Mouse (Mus musculus) heart, postnatal 0 days (tissue): ENCODE results near the gene Eif3l. TPM values are rescaled to one million over a fixed set of nuclear protein-coding genes. Genes with fewer than 3 reads are reported as not detected.
"Not testable (repeated sequence)": the region's sequence is repeated elsewhere in the genome, so short reads cannot be mapped to it uniquely, and the experiment has no call there.

Experiments used
- ATAC-seq: fragments of 200-750 bp; cut with Nextera tagmentation; 2 replicates; pipeline ENCODE4 v1.8.0; 2017; ENCODE audit warnings: low read depth, moderate number of reproducible peaks, moderate library complexity; ENCODE audit not compliant: insufficient read depth
- DNase-seq: peaks from one replicate; pipeline ENCODE4 v3.0.0-alpha.2; 2016; ENCODE audit warnings: low spot score
- H3K27ac ChIP-seq: fragments of 300-500 bp; sonication (generic); 2 replicates; pipeline ENCODE4 v1.5.1; 2014; ENCODE audit warnings: low read depth, mild to moderate bottlenecking
- H3K27me3 ChIP-seq: fragments of 300-500 bp; sonication (generic); 2 replicates; pipeline ENCODE4 v1.6.1; 2014; ENCODE audit warnings: low read length, mixed read lengths; ENCODE audit not compliant: control insufficient read depth, insufficient read depth
- H3K36me3 ChIP-seq: fragments of 300-500 bp; sonication (generic); replicated peaks from 2 replicates; pipeline ENCODE4 v1.6.1; 2014; ENCODE audit warnings: low read length, mixed read lengths; ENCODE audit not compliant: control insufficient read depth, insufficient read depth
- H3K4me1 ChIP-seq: fragments of 300-500 bp; sonication (generic); 2 replicates; pipeline ENCODE4 v1.6.1; 2014; ENCODE audit warnings: antibody characterized with exemption; ENCODE audit not compliant: control insufficient read depth, insufficient read depth
- H3K4me2 ChIP-seq: fragments of 300-500 bp; sonication (generic); 2 replicates; pipeline ENCODE4 v1.6.1; 2014; ENCODE audit warnings: low read depth, mild to moderate bottlenecking, low read length, moderate library complexity
- H3K4me3 ChIP-seq: fragments of 300-500 bp; sonication (generic); 2 replicates; pipeline ENCODE4 v1.5.1; 2014; ENCODE audit warnings: low read depth, low read length
- H3K9ac ChIP-seq: fragments of 300-500 bp; sonication (generic); replicated peaks from 2 replicates; pipeline ENCODE4 v1.6.1; 2014; ENCODE audit warnings: low read depth, low read length, mixed read lengths
- H3K9me3 ChIP-seq: fragments of 300-500 bp; sonication (generic); replicated peaks from 2 replicates; pipeline ENCODE4 v1.6.1; 2016; ENCODE audit warnings: low read length; ENCODE audit not compliant: control insufficient read depth
- CTCF ChIP-seq: IDR thresholded peaks from 2 replicates; pipeline ENCODE4 v1.5.1; 2016; ENCODE audit warnings: antibody characterized with exemption, control low read depth, low read depth
- EP300 ChIP-seq: IDR thresholded peaks from 2 replicates; pipeline ENCODE4 v1.6.1; 2016; ENCODE audit warnings: antibody characterized with exemption, low read depth
- WGBS: fragments of 180-500 bp; shearing (Covaris S2); extraction: QIAGEN DNeasy Blood & Tissue Kit; methylation state at CpG from one replicate; pipeline ENCODE4 v1.1.7; 2014; 5-methylcytosine and 5-hydroxymethylcytosine counted together
- polyA plus RNA-seq: library from polyadenylated mRNA; unstranded; fragments of >200 nt; fragmentation: Nextera tagmentation; extraction: Ambion mirVana; gene quantifications from 2 replicates; pipeline ENCODE4 v1.2.1, GENCODE M21; 2015
- total RNA-seq: library from RNA; depleted of rRNA; stranded (reverse); fragments of >200 nt; gene quantifications from 2 replicates; pipeline ENCODE4 v1.2.3, GENCODE M21; 2014; ENCODE audit warnings: low replicate concordance

Eif3l gene
- total and polyA plus RNA-seq, 2 experiments from 2014 or later = 123 to 183 TPM

GRCm38 (mm10) chr15:79028237-79028738 is 46.7 kb upstream of the Eif3l start, which contains the start of gene H1f0:
TSS of gene H1f0 (plus strand) at chr15:79028450.
- DNase-seq (peak; percentile 91), ATAC-seq (peak; percentile 80)
- peaks cover 23% of the 10 kb centered on the region; the same call in 1 of the 2 replicates for H3K4me1 ChIP-seq
- no peaks in the 10 kb centered on the region for H3K9me3 ChIP-seq
- peak within 1 kb of the TSS; percentile 97 for H3K27ac ChIP-seq
- H3K27me3 ChIP-seq = no peaks in the 10 kb centered on the region
- H3K4me3 ChIP-seq = peak within 1 kb of the TSS; percentile 60
- WGBS = under 1% methylated on average over 53 of the region's 58 CpGs
- TF ChIP-seq CTCF (no peak), EP300 (peak; percentile 65; the same call in 1 of the 2 replicates)
- H3K4me2 ChIP-seq = peak within 1 kb of the TSS; percentile 80
- no peaks in the 10 kb centered on the region for H3K36me3 ChIP-seq
- peak within 1 kb of the TSS; percentile 99 for H3K9ac ChIP-seq

- ATAC-seq (no peak), DNase-seq (no peak)
- peak overlapping the region; percentile 60 for H3K4me3 ChIP-seq
- no peaks in the 10 kb centered on the region for H3K9me3 ChIP-seq
- WGBS = 19% methylated on average over 16 of the region's 16 CpGs
- H3K4me1 ChIP-seq = peaks cover 23% of the 10 kb centered on the region; the same call in 1 of the 2 replicates
- no peaks in the 10 kb centered on the region for H3K36me3 ChIP-seq
- peak overlapping the region; percentile 97 for H3K27ac ChIP-seq
- no peak for TF ChIP-seq CTCF
- no peak for TF ChIP-seq EP300
- no peaks in the 10 kb centered on the region for H3K27me3 ChIP-seq
- H3K9ac ChIP-seq = peak overlapping the region; percentile 99
- H3K4me2 ChIP-seq = peak overlapping the region; percentile 80
Observed at GRCm38 (mm10) chr15:79028823-79029484, 46.0 kb upstream of the Eif3l start.

GRCm38 (mm10) chr15:79029519-79030241 is 45.3 kb upstream of the Eif3l start:
- 7% methylated on average over 11 of the region's 11 CpGs for WGBS
- Histone ChIP-seq H3K9ac (peak overlapping the region; percentile 99), H3K4me3 (peak overlapping the region; percentile 60), H3K4me2 (peak overlapping the region; percentile 80), H3K36me3 (no peaks in the 10 kb centered on the region), H3K27ac (peak overlapping the region; percentile 65), H3K9me3 (no peaks in the 10 kb centered on the region), H3K27me3 (no peaks in the 10 kb centered on the region), H3K4me1 (peaks cover 23% of the 10 kb centered on the region; the same call in 1 of the 2 replicates)
- TF ChIP-seq EP300 (no peak), CTCF (no peak)
- no peak for DNase-seq
- ATAC-seq = no peak

GRCm38 (mm10) chr15:79030551-79031435 is 44.2 kb upstream of the Eif3l start:
- Histone ChIP-seq H3K4me1 (peaks cover 20% of the 10 kb centered on the region; the same call in 1 of the 2 replicates), H3K4me2 (peak overlapping the region; percentile 80), H3K4me3 (peak overlapping the region; percentile 60), H3K27ac (peak overlapping the region; percentile 65), H3K27me3 (no peaks in the 10 kb centered on the region), H3K36me3 (no peaks in the 10 kb centered on the region), H3K9ac (peak overlapping the region; percentile 99), H3K9me3 (no peaks in the 10 kb centered on the region)
- ATAC-seq (peak; percentile 79), DNase-seq (peak; percentile 97)
- WGBS = 2% methylated on average over 52 of the region's 52 CpGs
- TF ChIP-seq EP300 (peak; percentile 49; the same call in 1 of the 2 replicates), CTCF (no peak)

GRCm38 (mm10) chr15:79031908-79032307 is 43.1 kb upstream of the Eif3l start:
- H3K9ac ChIP-seq, H3K27me3 ChIP-seq, ATAC-seq, H3K9me3 ChIP-seq, H3K4me3 ChIP-seq, H3K4me2 ChIP-seq, DNase-seq, H3K27ac ChIP-seq, H3K36me3 ChIP-seq: not testable (repeated sequence)
- WGBS = 85% methylated on average over 5 of the region's 5 CpGs
- peaks cover 18% of the 10 kb centered on the region; the same call in 1 of the 2 replicates for H3K4me1 ChIP-seq
